Mouse (Mus musculus): ENCODE results near the gene Sars. TPM values are rescaled to one million over a fixed set of nuclear protein-coding genes. Genes with fewer than 3 reads are reported as not detected.

Sars gene
- polyA plus RNA-seq, 1 experiment from 2014 or later, result 99.5 TPM

- WGBS, result 91% methylated on average over 9 of the region's 9 CpGs
- Histone ChIP-seq H3K27me3 (ENCODE audit: control insufficient read depth, insufficient read depth, low read length) (no peaks in the 10 kb centered on the region), H3K4me3 (ENCODE audit: low read depth, low read length) (no peak overlapping the region), H3K9ac (ENCODE audit: low read length) (no peak overlapping the region), H3K4me2 (replicated peaks; ENCODE audit: low read depth) (no peak overlapping the region), H3K9me3 (ENCODE audit: control insufficient read depth, low read length) (no peaks in the 10 kb centered on the region), H3K4me1 (replicated peaks; ENCODE audit: control insufficient read depth, insufficient read depth) (no peaks in the 10 kb centered on the region), H3K36me3 (ENCODE audit: control insufficient read depth, insufficient read depth, low read length) (no peaks in the 10 kb centered on the region; the same call in 1 of the 2 replicates), H3K27ac (replicated peaks) (no peak overlapping the region)
- ATAC-seq (ENCODE audit: low FRiP score, low TSS enrichment), result no peak
- DNase-seq (ENCODE audit: low spot score), result no peak
- TF ChIP-seq CTCF (IDR thresholded peaks at IDR 0.05; ENCODE audit: low read depth) (no peak), EP300 (optimal IDR thresholded peaks at IDR 0.05) (no peak)
These were observed 46.7 kb downstream of the Sars start for GRCm38 (mm10) chr3:108398281-108398680.

DNA sequence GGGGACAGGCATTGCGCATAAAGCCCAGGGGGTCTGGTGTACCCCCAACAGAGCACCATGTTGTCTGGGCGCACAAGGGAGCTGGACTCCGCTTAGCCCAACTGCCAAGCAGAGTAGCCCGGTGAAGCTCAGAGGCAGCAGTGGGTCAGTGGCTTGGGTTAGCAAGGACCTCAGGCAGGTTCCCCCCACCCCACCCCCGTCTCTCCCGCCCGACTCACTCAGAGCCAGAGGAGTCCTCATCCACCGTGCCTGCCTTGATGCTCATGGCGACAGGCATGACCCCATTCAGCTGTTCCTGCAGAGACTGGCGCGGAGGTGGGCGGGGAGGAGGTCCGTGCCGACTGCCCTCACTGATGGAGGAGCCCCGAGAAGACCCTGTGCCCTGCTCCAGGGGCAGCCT is 52.2 kb downstream of the Sars start:
- Histone ChIP-seq H3K4me3 (ENCODE audit: low read depth, low read length) (no peak overlapping the region), H3K27me3 (ENCODE audit: control insufficient read depth, insufficient read depth, low read length) (no peaks in the 10 kb centered on the region), H3K4me2 (replicated peaks; ENCODE audit: low read depth) (no peak overlapping the region), H3K36me3 (ENCODE audit: control insufficient read depth, insufficient read depth, low read length) (no peaks in the 10 kb centered on the region; the same call in 1 of the 2 replicates), H3K9me3 (ENCODE audit: control insufficient read depth, low read length) (no peaks in the 10 kb centered on the region), H3K4me1 (replicated peaks; ENCODE audit: control insufficient read depth, insufficient read depth) (no peaks in the 10 kb centered on the region; the same call in 1 of the 2 replicates), H3K9ac (ENCODE audit: low read length) (no peak overlapping the region), H3K27ac (replicated peaks) (no peak overlapping the region)
- no peak for DNase-seq (ENCODE audit: low spot score)
- ATAC-seq (ENCODE audit: low FRiP score, low TSS enrichment), result no peak
- 65% methylated on average over 12 of the region's 15 CpGs for WGBS
- no peak for TF ChIP-seq CTCF (IDR thresholded peaks at IDR 0.05; ENCODE audit: low read depth)
- TF ChIP-seq EP300 (optimal IDR thresholded peaks at IDR 0.05), result no peak

- Histone ChIP-seq H3K4me1 (replicated peaks; ENCODE audit: control insufficient read depth, insufficient read depth) (no peaks in the 10 kb centered on the region; the same call in 1 of the 2 replicates), H3K4me3 (ENCODE audit: low read depth, low read length) (no peak overlapping the region), H3K9me3 (ENCODE audit: control insufficient read depth, low read length) (no peaks in the 10 kb centered on the region), H3K27me3 (ENCODE audit: control insufficient read depth, insufficient read depth, low read length) (no peaks in the 10 kb centered on the region), H3K36me3 (ENCODE audit: control insufficient read depth, insufficient read depth, low read length) (no peaks in the 10 kb centered on the region; the same call in 1 of the 2 replicates), H3K4me2 (replicated peaks; ENCODE audit: low read depth) (peak overlapping the region; percentile 14; the same call in 1 of the 2 replicates), H3K27ac (replicated peaks) (no peak overlapping the region), H3K9ac (ENCODE audit: low read length) (no peak overlapping the region)
- no peak for ATAC-seq (ENCODE audit: low FRiP score, low TSS enrichment)
- no peak for DNase-seq (ENCODE audit: low spot score)
- no peak for TF ChIP-seq CTCF (IDR thresholded peaks at IDR 0.05; ENCODE audit: low read depth)
- 25% methylated on average over 10 of the region's 10 CpGs for WGBS
These were observed 52.7 kb downstream of the Sars start for GRCm38 (mm10) chr3:108392299-108392698.

DNA sequence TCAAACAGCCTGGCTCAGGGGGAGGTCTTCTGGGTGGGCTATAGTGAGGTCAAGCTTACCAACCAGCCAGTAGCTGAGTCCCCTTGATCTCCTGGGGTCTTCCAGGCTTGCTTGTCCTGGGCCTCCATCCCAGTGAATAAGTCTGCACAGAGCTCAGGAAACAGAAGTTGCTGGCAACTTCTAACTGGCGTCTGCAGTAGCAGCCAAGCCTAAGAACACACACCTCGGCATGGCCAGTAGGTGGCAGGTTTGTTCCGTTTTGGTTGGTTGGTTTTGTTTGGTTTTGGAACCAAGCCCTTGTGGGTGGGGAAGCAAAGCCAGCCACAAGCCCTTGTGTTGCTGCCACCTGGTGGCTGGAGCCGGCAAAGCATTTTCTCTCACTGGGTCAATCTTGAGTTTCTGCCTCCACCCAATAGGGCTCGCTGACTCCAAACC is 55.9 kb downstream of the Sars start:
- Histone ChIP-seq H3K9ac (ENCODE audit: low read length) (no peak overlapping the region), H3K27ac (replicated peaks) (no peak overlapping the region), H3K4me2 (replicated peaks; ENCODE audit: low read depth) (0 out of 2 replicates have a peak overlapping the region, but pooled peaks have one; percentile 14)

GRCm38 (mm10) chr3:108386186-108386585 is 58.8 kb downstream of the Sars start:
- TF ChIP-seq CTCF (IDR thresholded peaks at IDR 0.05; ENCODE audit: low read depth), result no peak
- TF ChIP-seq EP300 (optimal IDR thresholded peaks at IDR 0.05), result no peak
- Histone ChIP-seq H3K9me3 (ENCODE audit: control insufficient read depth, low read length) (no peaks in the 10 kb centered on the region), H3K9ac (ENCODE audit: low read length) (no peak overlapping the region), H3K4me1 (replicated peaks; ENCODE audit: control insufficient read depth, insufficient read depth) (peaks cover 6% of the 10 kb centered on the region; the same call in 1 of the 2 replicates), H3K27me3 (ENCODE audit: control insufficient read depth, insufficient read depth, low read length) (no peaks in the 10 kb centered on the region), H3K27ac (replicated peaks) (peak overlapping the region; percentile 53; the same call in 1 of the 2 replicates), H3K36me3 (ENCODE audit: control insufficient read depth, insufficient read depth, low read length) (0 out of 2 replicates have a peak, but pooled peaks cover 2% of the 10 kb centered on the region), H3K4me2 (replicated peaks; ENCODE audit: low read depth) (no peak overlapping the region), H3K4me3 (ENCODE audit: low read depth, low read length) (no peak overlapping the region)
- no peak for DNase-seq (ENCODE audit: low spot score)
- ATAC-seq (ENCODE audit: low FRiP score, low TSS enrichment), result no peak
- 57% methylated on average over 10 of the region's 10 CpGs for WGBS

More for the DNA sequence above, 55.9 kb downstream of the Sars start:
- peaks cover 4% of the 10 kb centered on the region; the same call in 1 of the 2 replicates for H3K4me1 ChIP-seq (replicated peaks; ENCODE audit: control insufficient read depth, insufficient read depth)
- peaks cover 2% of the 10 kb centered on the region; the same call in 1 of the 2 replicates for H3K36me3 ChIP-seq (ENCODE audit: control insufficient read depth, insufficient read depth, low read length)
- peak; percentile 20 for TF ChIP-seq EP300 (optimal IDR thresholded peaks at IDR 0.05)
- peak; percentile 99 for TF ChIP-seq CTCF (IDR thresholded peaks at IDR 0.05; ENCODE audit: low read depth)
- H3K9me3 ChIP-seq (ENCODE audit: control insufficient read depth, low read length), result no peaks in the 10 kb centered on the region
- H3K4me3 ChIP-seq (ENCODE audit: low read depth, low read length), result no peak overlapping the region
- WGBS, result 2% methylated on average over 5 of the region's 5 CpGs
- no peaks in the 10 kb centered on the region for H3K27me3 ChIP-seq (ENCODE audit: control insufficient read depth, insufficient read depth, low read length)
- ATAC-seq (ENCODE audit: low FRiP score, low TSS enrichment) (peak; percentile 89), DNase-seq (ENCODE audit: low spot score) (peak; percentile 98)

DNA sequence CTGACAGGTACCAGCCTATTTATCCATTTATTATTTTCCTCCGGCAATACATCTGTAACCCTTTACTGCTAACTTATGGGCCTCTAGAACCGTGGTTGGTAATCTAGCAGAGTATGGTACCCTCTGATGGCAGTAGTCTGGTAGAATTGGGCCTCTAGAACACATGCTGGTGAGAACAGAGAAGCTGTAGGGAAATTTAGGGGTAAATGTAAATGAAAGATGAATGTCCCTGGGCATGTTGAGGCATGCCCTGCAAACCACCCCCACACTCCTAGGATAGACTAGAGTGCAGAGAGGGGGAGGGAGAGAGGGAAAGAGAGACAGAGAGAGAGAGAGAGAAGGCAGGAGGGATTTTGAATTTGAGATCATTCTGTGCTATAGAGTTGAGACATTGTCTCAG is 60.6 kb downstream of the Sars start:
- TF ChIP-seq CTCF (IDR thresholded peaks at IDR 0.05; ENCODE audit: low read depth) (no peak), EP300 (optimal IDR thresholded peaks at IDR 0.05) (no peak)
- Histone ChIP-seq H3K4me3 (ENCODE audit: low read depth, low read length) (peak overlapping the region; percentile 70; the same call in 1 of the 2 replicates), H3K27me3 (ENCODE audit: control insufficient read depth, insufficient read depth, low read length) (no peaks in the 10 kb centered on the region), H3K27ac (replicated peaks) (no peak overlapping the region), H3K9me3 (ENCODE audit: control insufficient read depth, low read length) (no peaks in the 10 kb centered on the region), H3K4me1 (replicated peaks; ENCODE audit: control insufficient read depth, insufficient read depth) (peaks cover 6% of the 10 kb centered on the region; the same call in 1 of the 2 replicates), H3K36me3 (ENCODE audit: control insufficient read depth, insufficient read depth, low read length) (0 out of 2 replicates have a peak, but pooled peaks cover 2% of the 10 kb centered on the region), H3K9ac (ENCODE audit: low read length) (0 out of 2 replicates have a peak overlapping the region, but pooled peaks have one; percentile 53), H3K4me2 (replicated peaks; ENCODE audit: low read depth) (peak overlapping the region; percentile 61)
- ATAC-seq (ENCODE audit: low FRiP score, low TSS enrichment), result no peak
- DNase-seq (ENCODE audit: low spot score), result no peak
- WGBS, result 20% methylated on average over 2 of the region's 2 CpGs

All from stomach, postnatal 0 days (tissue).